Mouse (Mus musculus) adrenal gland, postnatal 14 days (tissue): ENCODE results near the gene Sipa1l3. TPM values are rescaled to one million over a fixed set of nuclear protein-coding genes. Genes with fewer than 3 reads are reported as not detected.

Experiments used
- DNase-seq: peaks from one replicate; pipeline ENCODE4 v3.0.0; 2021; ENCODE audit warnings: mixed read lengths
- total RNA-seq: library from RNA; stranded (reverse); gene quantifications from 2 replicates; pipeline ENCODE4 v1.2.3, GENCODE M21; 2021

Sipa1l3 gene
- total RNA-seq, 1 experiment from 2014 or later: 29.2 TPM

- DNase-seq: peak; percentile 81
Observed at GRCm38 (mm10) chr7:29281201-29282073, 237.0 kb downstream of the Sipa1l3 start, which contains the start of gene Spint2. Spint2 (minus strand) TSS chr7:29281912.

- DNase-seq: peak; percentile 19
Observed at GRCm38 (mm10) chr7:29280801-29281200, 237.6 kb downstream of the Sipa1l3 start.

GRCm38 (mm10) chr7:29279924-29280323 lies 238.5 kb downstream of the Sipa1l3 start:
- DNase-seq: peak; percentile 29

GRCm38 (mm10) chr7:29279261-29279660 lies 239.2 kb downstream of the Sipa1l3 start:
- no peak for DNase-seq

GRCm38 (mm10) chr7:29277510-29277909 lies 240.9 kb downstream of the Sipa1l3 start:
- DNase-seq: no peak

GRCm38 (mm10) chr7:29276715-29277114 lies 241.7 kb downstream of the Sipa1l3 start:
- DNase-seq: no peak

GRCm38 (mm10) chr7:29271687-29272465 lies 246.6 kb downstream of the Sipa1l3 start:
- no peak for DNase-seq

GRCm38 (mm10) chr7:29270445-29270844 lies 248.0 kb downstream of the Sipa1l3 start:
- DNase-seq: no peak

Other genes starting within 250 kb of the Sipa1l3 start
- gene Spint2, start 236.7 kb downstream of the Sipa1l3 start, total RNA-seq: 29.0 and 31.5 TPM in 2 replicates
- 10.9 and 12.4 TPM in 2 replicates for gene Ppp1r14a, start 229.3 kb downstream of the Sipa1l3 start, total RNA-seq
- gene Dpf1, start 214.7 kb downstream of the Sipa1l3 start, total RNA-seq: 1.8 and 2.4 TPM in 2 replicates
- gene Catsperg2, start 208.4 kb upstream of the Sipa1l3 start, total RNA-seq: not detected in 2 replicates
- 14.6 and 15.4 TPM in 2 replicates for gene Zfp84, start 249.9 kb upstream of the Sipa1l3 start, total RNA-seq